Mouse (Mus musculus) hindbrain, embryonic 10.5 days (tissue): ENCODE results near the gene Rbms3. TPM values are rescaled to one million over a fixed set of nuclear protein-coding genes. Genes with fewer than 3 reads are reported as not detected.

ENCODE experiments used
- DNase-seq: peaks from one replicate; pipeline ENCODE4 v3.0.0-alpha.2; 2017; ENCODE audit warnings: low spot score
- H3K27ac ChIP-seq: fragments of 300-500 bp; sonication (generic); 2 replicates; pipeline ENCODE4 v1.5.1; 2016; ENCODE audit warnings: mild to moderate bottlenecking, moderate library complexity
- H3K27me3 ChIP-seq: fragments of 300-500 bp; sonication (generic); 2 replicates; pipeline ENCODE4 v1.6.1; 2016; ENCODE audit warnings: mild to moderate bottlenecking; ENCODE audit not compliant: poor library complexity, insufficient read depth, severe bottlenecking
- H3K36me3 ChIP-seq: fragments of 300-500 bp; sonication (generic); 2 replicates; pipeline ENCODE4 v1.6.1; 2016; ENCODE audit warnings: mild to moderate bottlenecking, moderate library complexity
- H3K4me1 ChIP-seq: fragments of 300-500 bp; sonication (generic); replicated peaks from 2 replicates; pipeline ENCODE4 v1.6.1; 2016; ENCODE audit warnings: mild to moderate bottlenecking
- H3K4me3 ChIP-seq: fragments of 300-500 bp; sonication (generic); 2 replicates; pipeline ENCODE4 v1.5.1; 2016; ENCODE audit warnings: mild to moderate bottlenecking, moderate library complexity
- H3K9me3 ChIP-seq: fragments of 300-500 bp; sonication (generic); 2 replicates; pipeline ENCODE4 v1.6.1; 2016; ENCODE audit warnings: mild to moderate bottlenecking, moderate library complexity
- WGBS: fragments of 180-500 bp; shearing (Covaris S2); methylation state at CpG from one replicate; pipeline ENCODE4 v1.1.7; 2016; 5-methylcytosine and 5-hydroxymethylcytosine counted together
- polyA plus RNA-seq: library from polyadenylated mRNA; unstranded; fragments of >200 nt; fragmentation: Nextera tagmentation; extraction: Ambion mirVana; gene quantifications from 2 replicates; pipeline ENCODE4 v1.2.1, GENCODE M21; 2016

Rbms3 gene
- polyA plus RNA-seq, 1 experiment from 2014 or later: 22.1 TPM

- no peak for DNase-seq
- Histone ChIP-seq H3K36me3 (no peaks in the 10 kb centered on the region), H3K27me3 (no peaks in the 10 kb centered on the region), H3K4me3 (no peak overlapping the region), H3K9me3 (no peaks in the 10 kb centered on the region), H3K27ac (no peak overlapping the region), H3K4me1 (no peaks in the 10 kb centered on the region)
- 91% methylated on average over 3 of the region's 3 CpGs for WGBS
Observed at GRCm38 (mm10) chr9:116862341-116862740, 767.4 kb downstream of the Rbms3 start.

- DNase-seq: no peak
- Histone ChIP-seq H3K4me1 (peaks cover 6% of the 10 kb centered on the region), H3K36me3 (no peaks in the 10 kb centered on the region), H3K9me3 (no peaks in the 10 kb centered on the region), H3K27ac (no peak overlapping the region), H3K27me3 (no peaks in the 10 kb centered on the region), H3K4me3 (no peak overlapping the region)
- WGBS: 92% methylated on average over 6 of the region's 6 CpGs
Observed at GRCm38 (mm10) chr9:116857861-116858595, 771.7 kb downstream of the Rbms3 start.

GRCm38 (mm10) chr9:116857151-116857550 lies 772.6 kb downstream of the Rbms3 start:
- DNase-seq: no peak
- peaks cover 6% of the 10 kb centered on the region for H3K4me1 ChIP-seq
- no peak overlapping the region for H3K4me3 ChIP-seq
- no peaks in the 10 kb centered on the region for H3K36me3 ChIP-seq
- H3K9me3 ChIP-seq: no peaks in the 10 kb centered on the region
- no peaks in the 10 kb centered on the region for H3K27me3 ChIP-seq
- WGBS: 85% methylated on average over 3 of the region's 3 CpGs
- no peak overlapping the region for H3K27ac ChIP-seq

- Histone ChIP-seq H3K4me1 (peaks cover 6% of the 10 kb centered on the region), H3K4me3 (no peak overlapping the region), H3K36me3 (no peaks in the 10 kb centered on the region), H3K27ac (no peak overlapping the region), H3K27me3 (no peaks in the 10 kb centered on the region), H3K9me3 (no peaks in the 10 kb centered on the region)
- peak; percentile 12 for DNase-seq
- 40% methylated on average over 3 of the region's 3 CpGs for WGBS
Observed at GRCm38 (mm10) chr9:116855744-116856143, 774.0 kb downstream of the Rbms3 start.

GRCm38 (mm10) chr9:116848905-116849304 lies 780.8 kb downstream of the Rbms3 start:
- Histone ChIP-seq H3K27ac (no peak overlapping the region), H3K9me3 (no peaks in the 10 kb centered on the region), H3K4me1 (no peaks in the 10 kb centered on the region), H3K27me3 (no peaks in the 10 kb centered on the region), H3K4me3 (no peak overlapping the region), H3K36me3 (no peaks in the 10 kb centered on the region)
- 84% methylated on average over 4 of the region's 4 CpGs for WGBS
- DNase-seq: no peak

- H3K9me3 ChIP-seq: no peaks in the 10 kb centered on the region
- WGBS: 91% methylated on average over 10 of the region's 10 CpGs
- H3K36me3 ChIP-seq: no peaks in the 10 kb centered on the region
- no peak overlapping the region for H3K27ac ChIP-seq
- DNase-seq: no peak
- no peaks in the 10 kb centered on the region for H3K4me1 ChIP-seq
- no peak overlapping the region for H3K4me3 ChIP-seq
- no peaks in the 10 kb centered on the region for H3K27me3 ChIP-seq
Observed at GRCm38 (mm10) chr9:116848166-116848565, 781.5 kb downstream of the Rbms3 start.

GRCm38 (mm10) chr9:116847241-116848135 lies 782.2 kb downstream of the Rbms3 start:
- Histone ChIP-seq H3K36me3 (no peaks in the 10 kb centered on the region), H3K27me3 (no peaks in the 10 kb centered on the region), H3K27ac (no peak overlapping the region), H3K9me3 (no peaks in the 10 kb centered on the region), H3K4me1 (no peaks in the 10 kb centered on the region), H3K4me3 (no peak overlapping the region)
- no peak for DNase-seq
- 78% methylated on average over 7 of the region's 7 CpGs for WGBS

GRCm38 (mm10) chr9:116834949-116835348 lies 794.8 kb downstream of the Rbms3 start:
- no peaks in the 10 kb centered on the region for H3K27me3 ChIP-seq
- WGBS: 49% methylated on average over 8 of the region's 8 CpGs
- no peak overlapping the region for H3K27ac ChIP-seq
- no peak for DNase-seq
- H3K4me3 ChIP-seq: no peak overlapping the region
- H3K36me3 ChIP-seq: no peaks in the 10 kb centered on the region
- no peaks in the 10 kb centered on the region; the same call in 1 of the 2 replicates for H3K4me1 ChIP-seq
- H3K9me3 ChIP-seq: no peaks in the 10 kb centered on the region

GRCm38 (mm10) chr9:116833677-116834076 lies 796.0 kb downstream of the Rbms3 start:
- Histone ChIP-seq H3K27me3 (no peaks in the 10 kb centered on the region), H3K36me3 (no peaks in the 10 kb centered on the region), H3K4me3 (no peak overlapping the region), H3K9me3 (no peaks in the 10 kb centered on the region), H3K4me1 (no peaks in the 10 kb centered on the region; the same call in 1 of the 2 replicates), H3K27ac (no peak overlapping the region)
- no peak for DNase-seq
- 73% methylated on average over 7 of the region's 7 CpGs for WGBS

- Histone ChIP-seq H3K27ac (no peak overlapping the region), H3K4me1 (no peaks in the 10 kb centered on the region; the same call in 1 of the 2 replicates), H3K36me3 (no peaks in the 10 kb centered on the region), H3K4me3 (no peak overlapping the region), H3K9me3 (no peaks in the 10 kb centered on the region), H3K27me3 (no peaks in the 10 kb centered on the region)
- no peak for DNase-seq
- 83% methylated on average over 1 of the region's 1 CpGs for WGBS
Observed at GRCm38 (mm10) chr9:116832822-116833221, 796.9 kb downstream of the Rbms3 start.

- H3K4me1 ChIP-seq: no peaks in the 10 kb centered on the region; the same call in 1 of the 2 replicates
- no peak overlapping the region for H3K27ac ChIP-seq
- H3K9me3 ChIP-seq: no peaks in the 10 kb centered on the region
- no peaks in the 10 kb centered on the region for H3K27me3 ChIP-seq
- 94% methylated on average over 5 of the region's 5 CpGs for WGBS
- H3K36me3 ChIP-seq: no peaks in the 10 kb centered on the region
- no peak for DNase-seq
- no peak overlapping the region for H3K4me3 ChIP-seq
Observed at GRCm38 (mm10) chr9:116831386-116831785, 798.3 kb downstream of the Rbms3 start.

GRCm38 (mm10) chr9:116829929-116830328 lies 799.8 kb downstream of the Rbms3 start:
- Histone ChIP-seq H3K9me3 (no peaks in the 10 kb centered on the region), H3K4me3 (no peak overlapping the region), H3K27me3 (no peaks in the 10 kb centered on the region), H3K27ac (no peak overlapping the region), H3K36me3 (no peaks in the 10 kb centered on the region), H3K4me1 (no peaks in the 10 kb centered on the region)
- DNase-seq: no peak
- WGBS: 82% methylated on average over 4 of the region's 4 CpGs

- Histone ChIP-seq H3K4me1 (no peaks in the 10 kb centered on the region), H3K9me3 (no peaks in the 10 kb centered on the region), H3K27ac (no peak overlapping the region), H3K36me3 (no peaks in the 10 kb centered on the region), H3K4me3 (no peak overlapping the region), H3K27me3 (no peaks in the 10 kb centered on the region)
- 90% methylated on average over 7 of the region's 7 CpGs for WGBS
- DNase-seq: no peak
Observed at GRCm38 (mm10) chr9:116821601-116822000, 808.1 kb downstream of the Rbms3 start.
